Mouse (Mus musculus) gastrocnemius, adult 2 months (tissue): ENCODE results near the gene S1pr1. TPM values are rescaled to one million over a fixed set of nuclear protein-coding genes. Genes with fewer than 3 reads are reported as not detected.
A peak's percentile ranks its signal among the peaks of the same experiment; 100 is the strongest.

ENCODE experiments used
- DNase-seq: peaks from one replicate; pipeline ENCODE4 v3.0.0; 2022
- H3K27ac ChIP-seq: fragments of 200-600 bp; 2 replicates; pipeline ENCODE4 v1.8.1; 2022; ENCODE audit warnings: mild to moderate bottlenecking
- H3K4me3 ChIP-seq: fragments of 200-600 bp; 2 replicates; pipeline ENCODE4 v1.8.1; 2022; ENCODE audit warnings: mild to moderate bottlenecking, moderate library complexity
- CTCF ChIP-seq: fragments of 200-600 bp; IDR thresholded peaks from 2 replicates; pipeline ENCODE4 v1.8.1; 2022; ENCODE audit warnings: antibody characterized with exemption, mild to moderate bottlenecking, moderate library complexity
- intact Hi-C: fragments of 180-260 bp; cut with DNase I; formaldehyde crosslinking; loops from one replicate; pipeline ENCODE4 v1.15.1; 2025
- total RNA-seq, 2 experiments: library from RNA; stranded (reverse); gene quantifications; 2 replicates each; pipeline ENCODE4 v1.2.3; 2021

S1pr1 gene
- total RNA-seq, 2 experiments from 2014 or later, result 16.9 to 34.1 TPM

DNA sequence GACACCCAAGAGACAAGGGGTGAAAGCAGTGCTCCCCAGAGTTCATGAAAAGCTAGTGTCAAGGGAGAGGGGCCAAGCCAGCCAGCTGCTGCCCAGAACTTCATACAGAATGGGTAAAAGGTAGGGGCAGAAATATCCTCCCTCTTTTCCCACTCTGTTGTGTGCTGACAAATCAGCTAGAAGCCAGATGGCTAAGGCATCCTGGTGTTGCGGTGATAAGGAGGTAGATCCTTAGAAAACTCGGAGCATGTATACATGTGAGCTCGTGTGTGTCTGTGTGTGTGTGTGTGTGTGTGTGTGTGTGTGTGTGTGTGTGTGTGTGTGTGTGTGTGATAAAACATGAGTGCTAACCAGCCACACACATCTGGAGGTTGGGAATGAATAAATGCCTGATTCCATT, 20.7 kb upstream of the S1pr1 start:
- intact Hi-C loops, result no loop called here
- Histone ChIP-seq H3K27ac (no peak overlapping the region), H3K4me3 (no peak overlapping the region)
- DNase-seq, result no peak
- TF ChIP-seq CTCF, result no peak

GRCm38 (mm10) chr3:115734841-115735240, 20.0 kb upstream of the S1pr1 start:
- TF ChIP-seq CTCF, result no peak
- Histone ChIP-seq H3K27ac (no peak overlapping the region), H3K4me3 (no peak overlapping the region)
- intact Hi-C loops, result no loop called here
- DNase-seq, result no peak

DNA sequence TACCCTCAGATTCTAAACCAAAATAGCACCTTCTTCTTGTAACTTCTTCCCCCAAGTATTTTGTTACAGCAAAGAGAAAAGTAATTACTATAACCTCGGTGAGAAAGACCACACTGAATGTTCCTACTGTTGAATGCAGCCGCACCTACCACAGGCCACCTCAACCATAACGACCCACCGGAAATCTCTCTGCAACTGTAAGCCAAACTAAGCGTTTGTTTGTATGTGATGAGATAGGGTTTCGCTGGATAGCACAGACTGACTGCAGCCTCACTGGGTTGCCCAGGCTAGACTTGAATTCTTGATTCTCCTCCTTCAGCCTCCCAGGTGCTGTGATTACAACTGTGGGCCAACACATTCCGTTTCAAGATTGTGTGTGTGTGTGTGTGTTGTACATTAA, 15.5 kb upstream of the S1pr1 start:
- no peak for DNase-seq
- Histone ChIP-seq H3K4me3 (no peak overlapping the region), H3K27ac (no peak overlapping the region)
- intact Hi-C loops, result no loop called here
- TF ChIP-seq CTCF, result no peak

GRCm38 (mm10) chr3:115729187-115729586, 14.3 kb upstream of the S1pr1 start:
- intact Hi-C loops, result no loop called here
- DNase-seq, result no peak
- TF ChIP-seq CTCF, result no peak
- Histone ChIP-seq H3K4me3 (no peak overlapping the region), H3K27ac (no peak overlapping the region)

- H3K27ac ChIP-seq, result no peak overlapping the region
- DNase-seq, result no peak
- TF ChIP-seq CTCF, result no peak
- intact Hi-C loops, result no loop called here
- no peak overlapping the region for H3K4me3 ChIP-seq
Measured at GRCm38 (mm10) chr3:115728211-115728610, 13.3 kb upstream of the S1pr1 start.

- TF ChIP-seq CTCF, result no peak
- intact Hi-C loops, result no loop called here
Measured at GRCm38 (mm10) chr3:115718886-115719285, 4.0 kb upstream of the S1pr1 start.

GRCm38 (mm10) chr3:115715900-115716515, 1.1 kb upstream of the S1pr1 start:
- Histone ChIP-seq H3K27ac (peak overlapping the region; percentile 94), H3K4me3 (peak overlapping the region; percentile 81)
- no peak for DNase-seq
- intact Hi-C loops, result loop anchor here (2.0 kb wide), 2 partner anchors 43 to 51 kb away; no protein-coding TSS in a partner anchor
- no peak for TF ChIP-seq CTCF

More at GRCm38 (mm10) chr3:115718886-115719285, 4.0 kb upstream of the S1pr1 start:
- H3K4me3 ChIP-seq, result no peak overlapping the region
- DNase-seq, result no peak
- H3K27ac ChIP-seq, result no peak overlapping the region

DNA sequence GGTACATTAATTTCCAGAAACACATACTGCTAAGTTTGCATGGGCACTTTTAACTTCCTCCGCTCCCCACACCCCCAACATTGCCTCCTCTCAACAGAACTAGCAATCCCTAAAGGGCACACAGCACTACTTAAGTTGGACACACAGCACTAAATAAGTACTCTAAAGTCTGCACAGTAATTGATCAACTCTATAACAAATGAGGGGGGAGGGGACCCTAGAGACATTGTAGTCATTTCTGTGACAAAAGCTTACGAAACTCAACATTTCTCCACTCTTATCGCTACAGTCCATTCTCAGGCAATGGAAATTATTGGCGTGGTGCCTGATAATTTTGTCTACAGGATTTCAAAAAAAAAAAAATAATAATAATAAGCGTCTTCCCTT, 830 bp downstream of the S1pr1 start:
- TF ChIP-seq CTCF, result no peak
- H3K27ac ChIP-seq, result peak overlapping the region; percentile 94
- DNase-seq, result no peak
- peak overlapping the region; percentile 81 for H3K4me3 ChIP-seq
- intact Hi-C loops, result loop anchor here (2.0 to 5.0 kb wide), 3 partner anchors 45 to 173 kb away; partner anchors contain the start of gene Dph5

GRCm38 (mm10) chr3:115713417-115714048, 1.3 kb downstream of the S1pr1 start:
- DNase-seq, result no peak
- peak overlapping the region; percentile 94 for H3K27ac ChIP-seq
- intact Hi-C loops, result loop anchor here (2.0 to 5.0 kb wide), 4 partner anchors 45 to 265 kb away; partner anchors contain the start of gene Dph5
- peak overlapping the region; percentile 81 for H3K4me3 ChIP-seq
- no peak for TF ChIP-seq CTCF

DNA sequence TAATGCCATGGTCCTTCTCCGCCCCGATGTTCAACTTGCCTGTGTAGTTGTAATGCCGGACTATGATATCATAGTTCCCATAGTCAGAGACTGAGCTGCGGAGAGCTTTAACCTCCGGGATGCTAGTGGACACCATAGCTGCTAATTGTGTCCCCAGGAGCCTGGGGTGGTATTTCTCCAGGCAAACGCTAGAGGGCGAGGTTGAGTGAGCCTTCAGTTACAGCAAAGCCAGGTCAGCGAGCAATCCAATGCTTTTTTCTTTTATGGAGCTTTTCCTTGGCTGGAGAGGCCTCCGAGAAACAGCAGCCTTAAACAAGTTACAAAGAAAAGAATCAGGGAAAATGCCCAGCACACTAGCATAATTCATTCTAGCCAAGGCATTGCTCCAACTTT, 2.1 kb downstream of the S1pr1 start:
- Histone ChIP-seq H3K27ac (peak overlapping the region; percentile 94), H3K4me3 (peak overlapping the region; percentile 81)
- DNase-seq, result peak; percentile 72
- TF ChIP-seq CTCF, result peak; percentile 98; the same call in 1 of the 2 replicates
- intact Hi-C loops, result loop anchor here (2.0 to 5.0 kb wide), 2 partner anchors 174 to 266 kb away; partner anchors contain the start of gene Dph5

- Histone ChIP-seq H3K27ac (peak overlapping the region; percentile 94), H3K4me3 (peak overlapping the region; percentile 81)
- TF ChIP-seq CTCF, result no peak
- intact Hi-C loops, result loop anchor here (2.0 to 5.0 kb wide), 2 partner anchors 175 to 267 kb away; partner anchors contain the start of gene Dph5
- no peak for DNase-seq
Measured at GRCm38 (mm10) chr3:115711924-115712807, 2.7 kb downstream of the S1pr1 start.

DNA sequence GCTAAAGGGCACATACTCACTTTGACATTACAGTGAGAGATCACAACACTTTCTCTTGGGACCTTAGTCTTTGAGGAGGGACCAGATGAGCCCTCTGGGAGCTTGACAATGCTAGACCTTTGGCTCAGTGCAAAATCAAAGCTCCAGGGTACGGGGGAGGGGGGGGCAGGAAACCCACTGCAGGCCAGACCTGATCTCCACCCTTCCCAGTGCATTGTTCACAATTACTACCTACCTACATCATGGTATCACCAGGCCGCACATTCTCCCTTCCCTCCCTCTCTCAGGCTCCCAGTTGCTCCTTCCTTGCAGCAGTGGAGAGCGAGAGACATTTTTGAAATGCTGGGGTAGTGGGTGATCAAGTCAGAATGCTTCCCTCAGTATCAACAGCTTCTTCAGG, 3.5 kb downstream of the S1pr1 start:
- Histone ChIP-seq H3K27ac (peak overlapping the region; percentile 94), H3K4me3 (peak overlapping the region; percentile 81)
- TF ChIP-seq CTCF, result no peak
- DNase-seq, result peak; percentile 28
- intact Hi-C loops, result loop anchor here (5.0 kb wide), 1 partner anchor 176 kb away; the partner anchor contains the start of gene Dph5

GRCm38 (mm10) chr3:115710051-115710450, 4.8 kb downstream of the S1pr1 start:
- Histone ChIP-seq H3K27ac (peak overlapping the region; percentile 94), H3K4me3 (peak overlapping the region; percentile 81)
- DNase-seq, result no peak
- intact Hi-C loops, result loop anchor here (5.0 kb wide), 1 partner anchor 177 kb away; the partner anchor contains the start of gene Dph5
- TF ChIP-seq CTCF, result no peak
